Mouse (Mus musculus) forebrain, embryonic 13.5 days (tissue): ENCODE measurements around the gene Rom1. TPM values are rescaled to one million over a fixed set of nuclear protein-coding genes. Genes with fewer than 3 reads are reported as not detected.
"Not testable (repeated sequence)": the region's sequence is repeated elsewhere in the genome, so short reads cannot be mapped to it uniquely, and the experiment has no call there.

Source experiments
- ATAC-seq: fragments of 200-750 bp; cut with Nextera tagmentation; 2 replicates; pipeline ENCODE4 v1.8.0; 2017
- H3K27ac ChIP-seq: fragments of 300-500 bp; sonication (generic); 2 replicates; pipeline ENCODE4 v1.5.1; 2015; ENCODE audit warnings: inconsistent platforms, mild to moderate bottlenecking, moderate library complexity
- H3K27me3 ChIP-seq: fragments of 300-500 bp; sonication (generic); 2 replicates; pipeline ENCODE4 v1.6.1; 2015; ENCODE audit warnings: mild to moderate bottlenecking, inconsistent platforms
- H3K36me3 ChIP-seq: fragments of 300-500 bp; sonication (generic); 2 replicates; pipeline ENCODE4 v1.6.1; 2015; ENCODE audit warnings: mild to moderate bottlenecking, inconsistent platforms; ENCODE audit not compliant: poor library complexity, severe bottlenecking
- H3K4me1 ChIP-seq: fragments of 300-500 bp; sonication (generic); 2 replicates; pipeline ENCODE4 v1.6.1; 2015; ENCODE audit warnings: inconsistent platforms
- H3K4me2 ChIP-seq: fragments of 300-500 bp; sonication (generic); 2 replicates; pipeline ENCODE4 v1.6.1; 2015; ENCODE audit warnings: inconsistent platforms, mild to moderate bottlenecking, moderate library complexity
- H3K4me3 ChIP-seq: fragments of 300-500 bp; sonication (generic); 2 replicates; pipeline ENCODE4 v1.5.1; 2015; ENCODE audit warnings: mild to moderate bottlenecking, inconsistent platforms
- H3K9ac ChIP-seq: fragments of 300-500 bp; sonication (generic); 2 replicates; pipeline ENCODE4 v1.6.1; 2015; ENCODE audit warnings: mild to moderate bottlenecking, inconsistent platforms
- H3K9me3 ChIP-seq: fragments of 300-500 bp; sonication (generic); replicated peaks from 2 replicates; pipeline ENCODE4 v1.6.1; 2016; ENCODE audit warnings: inconsistent platforms
- WGBS: fragments of 180-500 bp; shearing (Covaris S2); methylation state at CpG from one replicate; pipeline ENCODE4 v1.1.7; 2015; 5-methylcytosine and 5-hydroxymethylcytosine counted together
- polyA plus RNA-seq: library from polyadenylated mRNA; unstranded; fragments of >200 nt; fragmentation: Nextera tagmentation; extraction: Ambion mirVana; gene quantifications from 2 replicates; pipeline ENCODE4 v1.2.1, GENCODE M21; 2015

Rom1 gene
- polyA plus RNA-seq = 1.2 and 1.3 TPM in 2 replicates

DNA sequence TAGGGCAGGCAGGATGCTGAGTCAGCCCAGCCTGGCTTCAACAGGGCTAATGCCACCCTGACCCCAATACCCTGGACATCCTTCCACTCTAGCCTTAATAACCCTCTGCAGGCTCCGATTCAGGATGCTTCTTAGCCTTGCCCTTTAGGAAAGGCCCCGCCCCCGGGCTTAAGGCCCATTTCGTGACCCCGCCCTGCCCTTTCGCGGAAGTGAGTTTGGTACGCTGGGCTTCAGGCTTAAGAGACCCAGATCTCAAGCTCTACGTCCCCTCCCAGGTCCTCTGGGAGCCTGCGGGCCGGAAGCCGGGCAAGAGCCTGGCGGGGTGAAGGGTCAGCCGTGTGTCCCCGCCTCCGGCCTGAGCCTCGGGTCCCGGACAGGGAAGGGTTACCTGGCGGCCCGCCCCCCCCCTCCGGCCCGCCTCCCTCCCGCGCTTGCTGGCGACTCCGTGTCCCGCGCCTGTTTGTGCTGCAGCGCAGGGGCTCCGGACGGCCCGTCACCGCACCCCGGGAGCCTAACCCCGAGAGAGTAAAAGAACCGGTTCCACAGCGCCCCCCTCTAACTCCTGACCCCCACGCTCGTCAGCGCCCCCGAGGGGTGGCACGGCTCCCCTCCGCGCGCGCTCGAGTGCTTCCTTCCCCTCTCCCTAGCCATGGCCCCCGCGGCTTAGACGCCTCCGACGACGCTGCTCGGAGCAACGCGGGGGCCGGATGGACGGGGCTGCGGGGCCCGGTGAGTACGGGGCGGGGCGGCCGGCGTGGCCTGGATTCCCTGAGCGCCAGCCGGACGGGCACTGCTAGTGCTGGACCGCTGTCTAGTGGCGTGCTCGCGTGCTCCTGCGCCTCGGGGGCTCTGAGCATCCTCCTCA, at the start of gene Rom1, which contains the start of gene Eml3:
Gene Rom1 (minus strand): TSS at position 133 of the 865 bp plus-strand sequence.
Gene Eml3 (plus strand): TSS at position 329 of the 865 bp plus-strand sequence.
- peak within 1 kb of the TSS; percentile 77 for H3K9ac ChIP-seq
- H3K4me1 ChIP-seq = peaks cover 20% of the 10 kb centered on the region
- peak within 1 kb of the TSS; percentile 76 for H3K4me2 ChIP-seq
- H3K9me3 ChIP-seq = no peaks in the 10 kb centered on the region
- H3K27me3 ChIP-seq = peaks cover 11% of the 10 kb centered on the region
- H3K36me3 ChIP-seq = peaks cover 44% of the 10 kb centered on the region
- no peak within 1 kb of the TSS; the same call in 1 of the 2 replicates for H3K27ac ChIP-seq
- ATAC-seq = peak; percentile 58
- under 1% methylated on average over 68 of the region's 74 CpGs for WGBS
- H3K4me3 ChIP-seq = peak within 1 kb of the TSS; percentile 56

DNA sequence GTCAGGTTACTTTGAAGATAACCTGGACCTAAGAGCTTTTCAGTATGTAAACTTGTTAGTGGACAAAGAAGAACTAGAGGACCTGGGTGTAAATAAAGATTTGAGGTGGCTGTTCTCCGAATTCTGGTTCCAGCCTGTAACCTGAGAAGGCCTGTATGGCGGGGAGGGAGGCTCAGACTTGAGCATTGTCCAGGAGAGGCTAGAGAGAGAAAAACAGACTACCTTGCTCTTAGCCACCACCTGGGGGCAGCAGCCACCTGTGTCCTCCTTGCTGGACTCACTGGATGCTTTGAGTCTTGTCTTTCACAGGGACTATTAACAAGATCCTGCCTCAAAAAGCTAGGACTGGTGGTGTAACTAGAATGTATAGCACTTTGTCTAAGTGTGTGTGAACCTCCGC, 47.4 kb upstream of the Rom1 start:
- H3K36me3 ChIP-seq = peaks cover 93% of the 10 kb centered on the region
- H3K9me3 ChIP-seq = no peaks in the 10 kb centered on the region
- ATAC-seq = peak; percentile 66; the same call in 1 of the 2 replicates
- 39% methylated on average over 3 of the region's 3 CpGs for WGBS
- no peak overlapping the region for H3K9ac ChIP-seq
- no peaks in the 10 kb centered on the region for H3K27me3 ChIP-seq
- no peak overlapping the region for H3K4me2 ChIP-seq
- H3K4me3 ChIP-seq = no peak overlapping the region
- peaks cover 11% of the 10 kb centered on the region for H3K4me1 ChIP-seq
- H3K27ac ChIP-seq = no peak overlapping the region

DNA sequence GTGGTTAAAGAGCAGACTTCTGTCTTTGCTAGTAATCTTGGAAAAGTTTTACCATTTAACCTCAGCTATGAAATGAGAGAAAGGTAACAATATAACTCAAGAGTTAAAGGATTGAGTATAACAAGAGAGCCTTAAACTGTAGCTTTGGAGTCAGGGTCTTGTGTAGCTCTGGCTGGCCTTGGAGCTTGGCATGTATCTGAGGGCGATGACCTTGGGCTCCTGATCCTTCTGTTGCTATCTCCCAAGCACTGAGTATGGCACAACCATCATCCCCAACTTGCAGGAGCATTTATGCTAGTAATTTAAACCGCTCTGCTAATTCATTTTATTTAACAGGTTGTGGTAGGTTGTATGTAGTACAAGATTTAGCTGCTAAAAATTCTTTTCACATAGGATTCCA, 46.3 kb upstream of the Rom1 start:
- H3K27ac ChIP-seq = no peak overlapping the region
- H3K9me3 ChIP-seq = no peaks in the 10 kb centered on the region
- H3K4me1 ChIP-seq = 0 out of 2 replicates have a peak, but pooled peaks cover 3% of the 10 kb centered on the region
- peaks cover 99% of the 10 kb centered on the region for H3K36me3 ChIP-seq
- no peaks in the 10 kb centered on the region for H3K27me3 ChIP-seq
- H3K4me3 ChIP-seq = no peak overlapping the region
- no peak overlapping the region for H3K4me2 ChIP-seq
- WGBS = 95% methylated on average over 2 of the region's 2 CpGs
- ATAC-seq = no peak
- H3K9ac ChIP-seq = no peak overlapping the region

DNA sequence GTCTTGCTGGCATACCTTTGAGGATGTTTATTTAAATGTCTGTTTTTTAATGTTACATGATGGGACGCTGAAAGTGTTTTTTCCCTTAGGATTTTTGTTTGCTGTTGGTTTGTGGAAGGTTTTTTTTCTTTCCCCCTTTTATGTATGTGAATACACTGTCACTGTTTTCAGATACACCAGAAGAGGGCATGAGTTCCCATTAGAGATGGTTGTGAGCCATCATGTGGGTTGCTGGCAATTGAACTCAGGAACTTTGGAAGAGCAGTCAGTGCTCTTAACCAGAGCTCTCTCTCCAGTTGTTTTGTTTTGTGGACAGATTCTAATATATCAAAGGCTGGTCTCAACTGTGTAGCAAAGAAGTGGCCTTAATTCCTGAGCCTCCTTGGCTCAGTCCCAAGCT, 45.5 kb upstream of the Rom1 start:
- Histone ChIP-seq H3K4me2 (no peak overlapping the region), H3K36me3 (peaks cover 99% of the 10 kb centered on the region), H3K27me3 (no peaks in the 10 kb centered on the region), H3K9ac (no peak overlapping the region), H3K27ac (no peak overlapping the region), H3K4me3 (no peak overlapping the region), H3K4me1 (no peaks in the 10 kb centered on the region), H3K9me3 (no peaks in the 10 kb centered on the region)
- no peak for ATAC-seq
- 91% methylated on average over 1 of the region's 1 CpGs for WGBS

DNA sequence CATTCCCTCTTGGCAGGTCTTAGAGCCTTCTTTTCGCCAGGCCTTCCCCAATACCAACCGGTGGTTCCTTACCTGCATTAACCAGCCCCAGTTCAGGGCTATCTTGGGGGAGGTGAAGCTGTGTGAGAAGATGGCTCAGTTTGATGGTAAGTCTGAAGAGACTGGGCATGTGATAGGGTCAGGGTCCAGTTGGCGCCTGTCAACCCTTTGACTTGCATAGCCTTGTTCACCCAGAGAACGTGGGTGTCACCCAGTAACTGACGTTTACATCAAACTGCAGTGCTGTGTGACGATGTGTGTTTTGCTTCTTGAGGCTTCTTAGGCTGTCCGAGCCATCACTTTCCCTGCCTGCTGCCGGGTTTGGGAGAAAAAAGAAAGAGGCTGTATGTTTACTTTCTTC, 43.3 kb upstream of the Rom1 start:
- H3K9ac ChIP-seq, H3K9me3 ChIP-seq, H3K27me3 ChIP-seq, H3K4me3 ChIP-seq, H3K4me2 ChIP-seq, H3K27ac ChIP-seq, ATAC-seq: not testable (repeated sequence)
- WGBS = 90% methylated on average over 8 of the region's 8 CpGs
- Histone ChIP-seq H3K36me3 (peaks cover 91% of the 10 kb centered on the region), H3K4me1 (peaks cover 13% of the 10 kb centered on the region)

DNA sequence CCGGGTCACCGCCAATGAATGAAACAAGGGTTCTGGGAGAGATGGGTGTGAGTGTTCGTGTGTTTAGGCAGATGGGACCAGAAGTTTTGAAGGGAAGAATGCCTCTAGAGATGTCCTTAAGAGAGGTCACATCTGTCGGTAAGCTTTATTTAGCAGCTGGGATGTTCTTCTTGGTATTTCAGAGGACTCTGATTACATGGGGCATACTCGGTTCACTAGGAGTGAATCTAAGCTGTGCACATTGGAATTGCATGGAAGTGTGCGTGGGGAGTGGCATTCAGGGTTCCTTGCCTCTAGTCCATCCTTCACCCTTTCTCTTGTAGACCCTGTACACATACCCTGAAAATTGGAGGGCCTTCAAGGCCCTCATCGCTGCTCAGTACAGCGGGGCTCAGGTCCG, 38.7 kb upstream of the Rom1 start:
- peaks cover 76% of the 10 kb centered on the region for H3K36me3 ChIP-seq
- H3K4me3 ChIP-seq = peak overlapping the region; percentile 73
- peak overlapping the region; percentile 94 for H3K9ac ChIP-seq
- no peak for ATAC-seq
- no peak overlapping the region for H3K27ac ChIP-seq
- H3K9me3 ChIP-seq = no peaks in the 10 kb centered on the region
- H3K4me2 ChIP-seq = peak overlapping the region; percentile 82
- H3K4me1 ChIP-seq = peaks cover 25% of the 10 kb centered on the region
- no peaks in the 10 kb centered on the region for H3K27me3 ChIP-seq
- 5% methylated on average over 9 of the region's 9 CpGs for WGBS

DNA sequence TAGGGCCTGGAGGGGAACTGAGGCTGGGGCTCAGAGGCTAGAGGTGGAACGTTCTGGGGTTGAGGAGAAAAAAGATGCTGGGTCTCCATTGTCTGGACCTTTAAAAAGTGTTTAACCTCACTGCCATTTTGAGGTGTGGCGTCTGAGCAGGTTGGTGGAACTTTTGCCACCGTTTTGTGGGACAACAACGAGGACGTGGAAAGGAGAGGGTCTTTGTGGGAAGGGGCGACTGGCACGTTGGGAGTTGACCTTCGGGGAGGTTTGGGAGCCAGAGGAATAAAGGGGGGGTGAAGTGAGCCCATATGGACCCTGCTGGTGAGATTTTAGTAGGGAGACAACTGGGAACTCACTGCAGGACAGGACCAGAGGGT, 38.2 kb upstream of the Rom1 start:
- peak overlapping the region; percentile 82 for H3K4me2 ChIP-seq
- peak overlapping the region; percentile 73 for H3K4me3 ChIP-seq
- H3K27me3 ChIP-seq = no peaks in the 10 kb centered on the region
- peak overlapping the region; percentile 86 for H3K27ac ChIP-seq
- H3K4me1 ChIP-seq = peaks cover 25% of the 10 kb centered on the region
- no peaks in the 10 kb centered on the region for H3K9me3 ChIP-seq
- peaks cover 76% of the 10 kb centered on the region for H3K36me3 ChIP-seq
- 0% methylated on average over 8 of the region's 8 CpGs for WGBS
- ATAC-seq = no peak
- peak overlapping the region; percentile 94 for H3K9ac ChIP-seq

DNA sequence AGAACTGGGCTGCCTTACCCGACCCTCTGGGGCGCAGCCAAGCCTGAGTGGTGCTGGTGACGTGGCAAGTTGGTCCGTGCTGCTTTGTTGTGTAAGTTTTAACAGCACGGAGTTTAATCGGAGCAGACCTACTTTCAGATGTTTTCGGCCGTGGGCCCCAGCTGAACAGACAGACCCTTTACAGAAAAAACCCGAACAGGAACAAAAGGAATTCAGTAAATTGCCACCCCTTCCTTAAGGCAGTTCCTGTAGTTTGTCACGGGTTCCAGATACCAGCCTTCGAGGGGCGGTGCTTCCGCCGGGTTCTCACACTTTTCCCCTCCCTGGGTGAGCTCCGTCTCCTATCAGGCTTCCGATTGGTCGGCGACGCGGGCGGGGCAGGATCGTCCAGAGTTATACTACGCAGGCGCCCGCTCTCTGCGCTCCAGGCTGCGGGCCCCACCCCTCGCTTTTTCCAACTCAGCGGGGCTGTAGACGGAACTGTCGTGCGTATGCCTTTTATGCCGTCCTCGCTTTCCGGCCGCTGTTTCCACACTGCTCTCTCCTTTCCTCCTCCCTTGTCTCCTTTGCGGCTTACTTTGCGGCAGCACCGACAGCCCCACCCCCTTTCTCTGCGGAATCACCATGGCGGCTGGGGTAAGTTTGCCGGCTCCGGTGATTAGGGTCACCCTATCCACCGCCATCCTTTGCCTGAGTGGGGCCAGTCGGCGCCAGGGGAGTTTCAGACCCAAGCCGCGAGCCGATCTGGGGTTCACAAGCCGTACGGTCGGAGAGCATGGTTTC, 37.6 kb upstream of the Rom1 start, which contains the start of gene Eef1g:
Gene Eef1g (plus strand): TSS at position 452 of the 783 bp plus-strand sequence.
- Histone ChIP-seq H3K4me1 (peaks cover 25% of the 10 kb centered on the region), H3K9ac (peak within 1 kb of the TSS; percentile 94), H3K4me3 (peak within 1 kb of the TSS; percentile 73), H3K36me3 (peaks cover 76% of the 10 kb centered on the region), H3K9me3 (no peaks in the 10 kb centered on the region), H3K27ac (peak within 1 kb of the TSS; percentile 86), H3K4me2 (peak within 1 kb of the TSS; percentile 82), H3K27me3 (no peaks in the 10 kb centered on the region)
- under 1% methylated on average over 52 of the region's 52 CpGs for WGBS
- peak; percentile 99 for ATAC-seq

DNA sequence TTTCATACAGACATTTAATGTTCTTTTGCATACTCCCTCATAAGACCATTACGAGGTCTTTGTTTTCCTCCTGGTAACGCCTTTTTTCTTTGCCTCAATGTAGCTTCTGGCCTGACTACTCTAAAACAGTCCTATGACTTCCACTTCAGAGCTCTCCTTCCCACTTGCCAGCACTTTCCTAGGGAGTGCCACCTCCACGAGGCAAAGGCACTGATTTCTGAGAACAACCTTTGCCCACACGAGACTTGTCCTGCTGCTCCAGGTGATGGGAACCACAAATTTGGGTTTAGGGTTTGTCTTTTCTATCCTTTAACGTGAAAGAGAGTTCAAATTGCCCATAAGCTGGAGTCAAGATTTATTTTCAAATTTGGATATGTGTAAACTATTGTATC, 37.0 kb upstream of the Rom1 start:
- Histone ChIP-seq H3K27me3 (no peaks in the 10 kb centered on the region), H3K4me2 (peak overlapping the region; percentile 82), H3K9ac (peak overlapping the region; percentile 53), H3K4me3 (peak overlapping the region; percentile 73), H3K4me1 (peaks cover 25% of the 10 kb centered on the region), H3K9me3 (no peaks in the 10 kb centered on the region), H3K36me3 (peaks cover 76% of the 10 kb centered on the region), H3K27ac (peak overlapping the region; percentile 84)
- no peak for ATAC-seq
- WGBS = 51% methylated on average over 5 of the region's 5 CpGs

DNA sequence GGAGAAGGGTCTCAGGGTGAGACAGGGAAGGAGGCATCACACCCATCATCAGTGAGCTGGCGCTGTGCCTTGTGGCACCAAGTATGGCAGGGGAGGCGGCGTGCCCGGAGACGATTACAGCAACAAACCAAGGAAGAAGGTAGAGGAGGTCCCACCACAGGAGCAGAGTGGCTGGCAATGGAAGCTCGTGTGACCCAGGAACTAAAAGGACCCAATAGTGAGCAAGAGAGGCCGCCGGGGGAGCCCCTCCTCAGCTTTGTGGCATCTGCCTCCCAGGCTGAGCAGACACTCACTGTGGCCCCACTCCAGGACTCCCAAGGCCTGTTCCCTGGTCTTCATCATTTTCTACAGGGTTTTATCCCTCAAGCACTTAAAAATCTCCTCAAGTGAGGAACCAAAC, 36.6 kb upstream of the Rom1 start:
- 83% methylated on average over 8 of the region's 8 CpGs for WGBS
- H3K27me3 ChIP-seq = no peaks in the 10 kb centered on the region
- H3K27ac ChIP-seq = peak overlapping the region; percentile 84; the same call in 1 of the 2 replicates
- peak overlapping the region; percentile 82 for H3K4me2 ChIP-seq
- H3K4me3 ChIP-seq = peak overlapping the region; percentile 73
- peak overlapping the region; percentile 53; the same call in 1 of the 2 replicates for H3K9ac ChIP-seq
- H3K9me3 ChIP-seq = no peaks in the 10 kb centered on the region
- H3K36me3 ChIP-seq = peaks cover 75% of the 10 kb centered on the region
- peaks cover 25% of the 10 kb centered on the region for H3K4me1 ChIP-seq
- ATAC-seq = no peak

DNA sequence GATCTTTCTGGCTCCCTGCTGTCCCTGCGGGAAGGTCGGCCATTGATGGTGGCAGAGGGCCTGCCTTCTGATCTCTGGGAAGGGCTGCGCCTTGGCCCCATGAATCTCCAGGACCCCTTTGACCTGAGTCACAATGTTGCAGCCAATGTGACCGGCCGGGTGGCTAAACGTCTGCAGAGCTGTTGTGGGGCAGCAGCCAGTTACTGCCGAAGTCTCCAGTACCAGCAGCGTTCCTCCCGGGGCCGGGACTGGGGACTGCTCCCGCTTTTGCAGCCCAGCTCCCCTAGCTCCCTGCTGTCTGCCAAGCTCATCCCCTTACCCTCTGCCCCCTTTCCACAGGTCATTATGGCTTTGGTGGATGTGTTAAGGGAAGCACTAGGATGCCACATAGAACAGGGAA, 35.9 kb upstream of the Rom1 start:
- Histone ChIP-seq H3K36me3 (peaks cover 75% of the 10 kb centered on the region), H3K9ac (peak overlapping the region; percentile 26; the same call in 1 of the 2 replicates), H3K27ac (no peak overlapping the region), H3K4me1 (peaks cover 25% of the 10 kb centered on the region), H3K27me3 (no peaks in the 10 kb centered on the region), H3K4me2 (no peak overlapping the region), H3K9me3 (no peaks in the 10 kb centered on the region), H3K4me3 (no peak overlapping the region)
- 90% methylated on average over 11 of the region's 11 CpGs for WGBS
- no peak for ATAC-seq

DNA sequence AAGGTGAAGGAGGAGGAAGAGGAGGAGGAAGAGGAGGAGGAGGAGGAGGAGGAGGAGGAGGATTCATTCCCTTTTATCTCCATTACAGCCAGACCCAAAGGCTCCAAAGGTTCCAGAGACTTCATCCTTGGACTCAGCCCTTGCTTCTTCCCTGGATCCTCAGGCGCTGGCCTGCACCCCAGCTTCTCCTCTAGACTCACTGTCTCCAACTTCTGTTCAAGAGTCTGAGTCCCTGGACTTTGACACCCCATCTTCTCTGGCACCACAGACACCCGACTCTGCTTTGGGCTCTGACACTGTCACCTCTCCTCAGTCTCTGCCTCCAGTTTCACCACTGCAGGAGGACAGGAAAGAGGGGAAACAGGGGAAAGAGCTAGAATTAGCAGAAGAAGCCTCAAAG, 33.1 kb upstream of the Rom1 start:
- H3K9me3 ChIP-seq = no peaks in the 10 kb centered on the region
- no peaks in the 10 kb centered on the region for H3K27me3 ChIP-seq
- H3K4me1 ChIP-seq = peaks cover 12% of the 10 kb centered on the region
- H3K4me2 ChIP-seq = no peak overlapping the region
- H3K9ac ChIP-seq = no peak overlapping the region
- H3K4me3 ChIP-seq = no peak overlapping the region
- peaks cover 84% of the 10 kb centered on the region for H3K36me3 ChIP-seq
- H3K27ac ChIP-seq = no peak overlapping the region
- WGBS = 92% methylated on average over 2 of the region's 2 CpGs
- no peak for ATAC-seq
